Mouse (Mus musculus) lung, embryonic 16.5 days (tissue): ENCODE measurements around the gene Insl6. TPM values are rescaled to one million over a fixed set of nuclear protein-coding genes. Genes with fewer than 3 reads are reported as not detected.

ENCODE experiments used
- ATAC-seq: fragments of 200-750 bp; cut with Nextera tagmentation; 2 replicates; pipeline ENCODE4 v1.8.0; 2017; ENCODE audit warnings: low read depth, mild to moderate bottlenecking, moderate library complexity
- H3K27ac ChIP-seq: fragments of 300-500 bp; sonication (generic); 2 replicates; pipeline ENCODE4 v1.5.1; 2014; ENCODE audit warnings: mild to moderate bottlenecking, control low read depth, low read length
- H3K27me3 ChIP-seq: fragments of 300-500 bp; sonication (generic); 2 replicates; pipeline ENCODE4 v1.6.1; 2014; ENCODE audit warnings: low read depth, low read length, mixed read lengths; ENCODE audit not compliant: control insufficient read depth, insufficient read depth
- H3K36me3 ChIP-seq: fragments of 300-500 bp; sonication (generic); 2 replicates; pipeline ENCODE4 v1.6.1; 2014; ENCODE audit warnings: low read length; ENCODE audit not compliant: control insufficient read depth, insufficient read depth
- H3K4me1 ChIP-seq: fragments of 300-500 bp; sonication (generic); replicated peaks from 2 replicates; pipeline ENCODE4 v1.6.1; 2014; ENCODE audit warnings: low read length, mixed read lengths; ENCODE audit not compliant: control insufficient read depth, insufficient read depth
- H3K4me2 ChIP-seq: fragments of 300-500 bp; sonication (generic); 2 replicates; pipeline ENCODE4 v1.6.1; 2014; ENCODE audit warnings: low read depth, low read length, control low read depth
- H3K4me3 ChIP-seq: fragments of 300-500 bp; sonication (generic); 2 replicates; pipeline ENCODE4 v1.5.1; 2014; ENCODE audit warnings: mild to moderate bottlenecking, low read length, control low read depth
- H3K9ac ChIP-seq: fragments of 300-500 bp; sonication (generic); 2 replicates; pipeline ENCODE4 v1.6.1; 2014; ENCODE audit warnings: low read length, control low read depth
- H3K9me3 ChIP-seq: fragments of 300-500 bp; sonication (generic); 2 replicates; pipeline ENCODE4 v1.6.1; 2016; ENCODE audit warnings: low read length; ENCODE audit not compliant: control insufficient read depth
- WGBS: fragments of 180-500 bp; shearing (Covaris S2); extraction: QIAGEN DNeasy Blood & Tissue Kit; methylation state at CpG from one replicate; pipeline ENCODE4 v1.1.7; 2014; 5-methylcytosine and 5-hydroxymethylcytosine counted together
- polyA plus RNA-seq: library from polyadenylated mRNA; unstranded; fragments of >200 nt; fragmentation: Nextera tagmentation; extraction: Ambion mirVana; gene quantifications from 2 replicates; pipeline ENCODE4 v1.2.1, GENCODE M21; 2015

Insl6 gene
- polyA plus RNA-seq, 1 experiment from 2014 or later, result 1.0 TPM

DNA sequence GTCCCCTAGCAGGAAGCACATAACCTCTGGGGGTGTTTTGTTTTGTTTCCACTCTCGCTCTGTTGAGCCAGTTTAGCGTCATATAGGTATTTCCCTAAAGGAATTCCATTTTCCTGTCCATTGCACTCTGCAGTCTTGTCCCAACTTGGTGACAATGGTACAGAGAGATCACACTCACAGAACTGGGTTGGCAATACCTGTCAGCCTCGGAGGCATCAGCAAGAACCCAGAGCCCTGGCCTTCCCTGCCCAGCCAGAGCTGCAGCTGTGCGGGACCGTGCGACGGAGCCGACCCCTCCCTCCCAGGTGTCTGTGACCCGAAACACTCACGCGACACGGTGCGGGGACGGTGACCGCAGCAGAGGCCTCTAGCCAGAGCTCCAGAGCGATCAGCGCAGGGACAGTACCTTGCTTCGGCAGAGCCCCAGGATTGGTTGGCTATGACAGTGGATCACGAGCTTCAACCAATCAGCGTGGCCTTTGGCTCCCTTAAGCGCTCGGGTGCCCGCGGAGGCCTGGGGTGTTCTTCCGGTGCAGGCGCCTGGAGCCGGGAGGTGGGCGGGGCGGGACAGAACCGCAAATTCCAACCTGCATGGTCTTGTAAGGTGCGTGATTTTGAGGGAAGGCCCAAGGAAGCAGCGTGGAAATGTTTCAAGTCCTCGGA, 36.4 kb upstream of the Insl6 start:
- Histone ChIP-seq H3K36me3 (no peaks in the 10 kb centered on the region), H3K27me3 (no peaks in the 10 kb centered on the region), H3K4me1 (peaks cover 7% of the 10 kb centered on the region; the same call in 1 of the 2 replicates), H3K4me2 (peak overlapping the region; percentile 86), H3K27ac (0 out of 2 replicates have a peak overlapping the region, but pooled peaks have one; percentile 13), H3K4me3 (peak overlapping the region; percentile 75), H3K9me3 (no peaks in the 10 kb centered on the region), H3K9ac (peak overlapping the region; percentile 84)
- WGBS, result 2% methylated on average over 33 of the region's 33 CpGs
- peak; percentile 100 for ATAC-seq

- Histone ChIP-seq H3K9me3 (no peaks in the 10 kb centered on the region), H3K4me3 (no peak overlapping the region), H3K4me2 (no peak overlapping the region), H3K27ac (no peak overlapping the region), H3K9ac (no peak overlapping the region), H3K36me3 (no peaks in the 10 kb centered on the region), H3K4me1 (peaks cover 8% of the 10 kb centered on the region; the same call in 1 of the 2 replicates), H3K27me3 (no peaks in the 10 kb centered on the region)
- ATAC-seq, result no peak
- WGBS, result 61% methylated on average over 5 of the region's 5 CpGs
Measured at GRCm38 (mm10) chr19:29360251-29360650, 35.1 kb upstream of the Insl6 start.

DNA sequence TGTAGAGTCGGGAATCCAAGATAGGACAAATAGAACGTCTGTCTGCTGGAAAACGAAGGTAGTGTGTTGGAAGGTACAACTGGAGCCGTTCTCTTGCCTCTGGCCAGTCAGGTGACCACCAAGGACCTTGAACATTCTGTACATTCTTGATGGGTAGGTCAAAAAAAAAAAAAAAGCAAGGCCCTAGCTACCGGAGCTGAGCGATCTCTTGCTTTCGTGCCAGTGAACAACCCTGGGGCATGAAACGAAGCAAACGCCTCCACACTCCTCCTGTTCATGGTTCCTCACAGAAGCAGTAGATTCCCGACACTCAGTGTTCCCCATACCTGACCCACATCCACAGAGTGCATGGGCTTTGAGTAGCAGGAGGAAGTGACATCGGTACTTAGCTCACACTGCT, 31.1 kb upstream of the Insl6 start:
- Histone ChIP-seq H3K36me3 (no peaks in the 10 kb centered on the region), H3K27me3 (no peaks in the 10 kb centered on the region), H3K4me1 (peaks cover 6% of the 10 kb centered on the region; the same call in 1 of the 2 replicates), H3K9ac (no peak overlapping the region), H3K4me2 (no peak overlapping the region), H3K27ac (no peak overlapping the region), H3K4me3 (no peak overlapping the region), H3K9me3 (no peaks in the 10 kb centered on the region)
- 87% methylated on average over 11 of the region's 11 CpGs for WGBS
- ATAC-seq, result no peak

GRCm38 (mm10) chr19:29354895-29355877, 30.0 kb upstream of the Insl6 start:
- H3K27me3 ChIP-seq, result no peaks in the 10 kb centered on the region
- 3% methylated on average over 20 of the region's 20 CpGs for WGBS
- H3K27ac ChIP-seq, result no peak overlapping the region
- H3K9me3 ChIP-seq, result no peaks in the 10 kb centered on the region
- 0 out of 2 replicates have a peak, but pooled peaks cover 2% of the 10 kb centered on the region for H3K4me1 ChIP-seq
- ATAC-seq, result peak; percentile 84
- H3K4me2 ChIP-seq, result peak overlapping the region; percentile 71
- H3K4me3 ChIP-seq, result peak overlapping the region; percentile 46
- H3K36me3 ChIP-seq, result no peaks in the 10 kb centered on the region
- H3K9ac ChIP-seq, result no peak overlapping the region

- WGBS, result 39% methylated on average over 5 of the region's 5 CpGs
- Histone ChIP-seq H3K4me2 (no peak overlapping the region), H3K27ac (no peak overlapping the region)
Measured at GRCm38 (mm10) chr19:29350991-29351390, 25.8 kb upstream of the Insl6 start.

GRCm38 (mm10) chr19:29345636-29346035, 20.5 kb upstream of the Insl6 start:
- ATAC-seq, result no peak
- Histone ChIP-seq H3K9ac (no peak overlapping the region), H3K36me3 (no peaks in the 10 kb centered on the region), H3K4me3 (no peak overlapping the region), H3K27me3 (no peaks in the 10 kb centered on the region), H3K9me3 (no peaks in the 10 kb centered on the region), H3K27ac (no peak overlapping the region), H3K4me1 (no peaks in the 10 kb centered on the region), H3K4me2 (no peak overlapping the region)
- WGBS, result 72% methylated on average over 6 of the region's 6 CpGs

More at GRCm38 (mm10) chr19:29350991-29351390, 25.8 kb upstream of the Insl6 start:
- ATAC-seq, result no peak
- Histone ChIP-seq H3K27me3 (no peaks in the 10 kb centered on the region), H3K9me3 (no peaks in the 10 kb centered on the region), H3K9ac (no peak overlapping the region), H3K36me3 (no peaks in the 10 kb centered on the region), H3K4me1 (0 out of 2 replicates have a peak, but pooled peaks cover 2% of the 10 kb centered on the region), H3K4me3 (no peak overlapping the region)

- Histone ChIP-seq H3K27me3 (no peaks in the 10 kb centered on the region), H3K4me3 (no peak overlapping the region), H3K36me3 (no peaks in the 10 kb centered on the region), H3K9me3 (no peaks in the 10 kb centered on the region), H3K9ac (no peak overlapping the region), H3K27ac (no peak overlapping the region), H3K4me1 (no peaks in the 10 kb centered on the region), H3K4me2 (no peak overlapping the region)
- no peak for ATAC-seq
Measured at GRCm38 (mm10) chr19:29344868-29345267, 19.7 kb upstream of the Insl6 start.

GRCm38 (mm10) chr19:29342281-29342680, 17.1 kb upstream of the Insl6 start:
- Histone ChIP-seq H3K27ac (no peak overlapping the region), H3K4me3 (no peak overlapping the region), H3K9me3 (no peaks in the 10 kb centered on the region), H3K4me2 (no peak overlapping the region), H3K36me3 (no peaks in the 10 kb centered on the region), H3K9ac (no peak overlapping the region), H3K27me3 (no peaks in the 10 kb centered on the region), H3K4me1 (no peaks in the 10 kb centered on the region)
- 76% methylated on average over 6 of the region's 6 CpGs for WGBS
- ATAC-seq, result no peak

DNA sequence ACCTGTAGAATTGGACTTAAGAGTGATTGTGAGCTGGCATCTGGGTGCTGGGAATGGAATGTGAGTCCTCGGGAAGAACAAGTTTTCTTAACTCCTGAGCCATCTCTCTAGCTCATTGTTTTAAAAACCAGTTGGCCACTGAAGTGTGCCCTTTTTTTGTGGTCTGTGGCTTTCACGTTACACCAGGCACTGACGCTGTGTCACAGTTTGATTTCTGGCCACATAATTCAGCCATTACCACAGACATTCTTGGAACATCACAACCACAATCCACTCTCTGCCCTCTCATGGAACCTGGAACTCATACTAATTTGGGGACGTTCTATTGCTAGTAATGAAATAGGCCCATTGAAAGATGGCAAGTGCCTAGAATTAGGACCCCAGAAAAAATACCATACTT, 15.9 kb upstream of the Insl6 start:
- no peak overlapping the region for H3K4me3 ChIP-seq
- no peak overlapping the region for H3K9ac ChIP-seq
- H3K4me2 ChIP-seq, result no peak overlapping the region
- no peaks in the 10 kb centered on the region for H3K27me3 ChIP-seq
- H3K36me3 ChIP-seq, result no peaks in the 10 kb centered on the region
- no peaks in the 10 kb centered on the region for H3K9me3 ChIP-seq
- no peak overlapping the region for H3K27ac ChIP-seq
- no peak for ATAC-seq
- whole genome bisulfite sequencing, result 78% methylated on average over 4 of the region's 4 CpGs
- H3K4me1 ChIP-seq, result no peaks in the 10 kb centered on the region
